Mouse (Mus musculus) thymus, adult 2 months (tissue): ENCODE data around the gene Lonrf2.

Experiments used
- CTCF ChIP-seq: fragments of 200-500 bp; IDR thresholded peaks from 2 replicates; pipeline ENCODE4 v1.5.1; 2012; ENCODE audit warnings: mild to moderate bottlenecking, control low read depth, low read length, moderate library complexity, borderline replicate concordance; ENCODE audit not compliant: control insufficient read depth, poor library complexity, insufficient read depth; ENCODE audit errors: extremely low read depth
- POLR2A ChIP-seq: fragments of 200-500 bp; IDR thresholded peaks from 2 replicates; pipeline ENCODE4 v1.6.1; 2012; ENCODE audit warnings: mild to moderate bottlenecking, low read length, control low read depth, moderate library complexity; ENCODE audit not compliant: control insufficient read depth, poor library complexity, insufficient read depth; ENCODE audit errors: extremely low read depth

GRCm38 (mm10) chr1:38817268-38817667 is 19.2 kb downstream of the Lonrf2 start:
- TF ChIP-seq CTCF (no peak), POLR2A (no peak)
